Mouse (Mus musculus): Measurements from ENCODE around the gene Gpr137.
A peak's percentile ranks its signal among the peaks of the same experiment; 100 is the strongest.
"Not testable (repeated sequence)": the region's sequence is repeated elsewhere in the genome, so short reads cannot be mapped to it uniquely, and the experiment has no call there.

The Gpr137 gene

DNA sequence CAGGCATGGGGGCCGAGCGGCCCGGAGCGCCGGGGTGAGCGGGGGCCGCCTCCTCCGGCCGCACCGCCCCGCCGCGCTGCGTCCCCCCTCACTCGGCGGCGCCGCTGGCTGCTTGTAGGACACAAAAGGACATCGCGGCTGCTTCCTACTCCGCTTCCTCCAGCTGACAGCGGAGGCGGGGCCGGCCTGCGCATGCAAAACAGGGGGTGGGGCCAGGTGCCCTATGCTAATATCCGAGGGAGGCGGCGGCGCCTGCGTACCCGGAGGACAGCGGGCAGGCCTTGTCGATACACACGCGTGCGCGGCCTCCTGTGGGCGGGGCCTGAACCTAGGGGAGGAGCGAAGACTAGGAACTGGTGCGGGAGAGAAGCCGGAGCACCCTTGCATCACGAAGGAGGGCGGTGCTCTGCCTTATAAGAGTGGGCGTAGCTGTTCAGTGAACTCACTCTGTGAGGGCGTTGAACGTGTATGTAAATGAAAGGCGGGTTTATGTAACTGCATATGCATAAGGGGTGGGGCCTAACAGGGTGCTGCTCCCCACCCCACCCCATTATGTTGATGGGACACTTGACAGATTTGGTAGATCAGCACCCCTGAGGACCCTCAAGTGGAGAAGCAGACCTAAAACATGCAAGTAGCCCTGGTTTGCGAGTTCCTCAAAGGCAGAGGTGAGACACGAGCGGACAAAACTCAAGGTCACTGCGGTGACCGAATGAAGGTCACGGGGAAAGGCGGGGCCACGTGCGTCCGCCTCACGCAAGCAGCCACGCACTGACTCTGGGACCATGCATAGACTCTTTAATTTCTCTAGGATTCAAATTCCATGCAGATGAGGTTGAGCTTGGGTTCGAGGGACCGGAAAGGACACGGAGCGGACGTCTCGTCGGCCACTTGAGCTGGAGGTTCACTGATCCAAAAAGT is 20.4 kb downstream of the Gpr137 start, which contains the start of gene Esrra:
TSS of gene Esrra (minus strand) at position 167 of the 921 bp plus-strand sequence.
- DNase-seq (ENCODE audit: low spot score): peak; percentile 100

DNA sequence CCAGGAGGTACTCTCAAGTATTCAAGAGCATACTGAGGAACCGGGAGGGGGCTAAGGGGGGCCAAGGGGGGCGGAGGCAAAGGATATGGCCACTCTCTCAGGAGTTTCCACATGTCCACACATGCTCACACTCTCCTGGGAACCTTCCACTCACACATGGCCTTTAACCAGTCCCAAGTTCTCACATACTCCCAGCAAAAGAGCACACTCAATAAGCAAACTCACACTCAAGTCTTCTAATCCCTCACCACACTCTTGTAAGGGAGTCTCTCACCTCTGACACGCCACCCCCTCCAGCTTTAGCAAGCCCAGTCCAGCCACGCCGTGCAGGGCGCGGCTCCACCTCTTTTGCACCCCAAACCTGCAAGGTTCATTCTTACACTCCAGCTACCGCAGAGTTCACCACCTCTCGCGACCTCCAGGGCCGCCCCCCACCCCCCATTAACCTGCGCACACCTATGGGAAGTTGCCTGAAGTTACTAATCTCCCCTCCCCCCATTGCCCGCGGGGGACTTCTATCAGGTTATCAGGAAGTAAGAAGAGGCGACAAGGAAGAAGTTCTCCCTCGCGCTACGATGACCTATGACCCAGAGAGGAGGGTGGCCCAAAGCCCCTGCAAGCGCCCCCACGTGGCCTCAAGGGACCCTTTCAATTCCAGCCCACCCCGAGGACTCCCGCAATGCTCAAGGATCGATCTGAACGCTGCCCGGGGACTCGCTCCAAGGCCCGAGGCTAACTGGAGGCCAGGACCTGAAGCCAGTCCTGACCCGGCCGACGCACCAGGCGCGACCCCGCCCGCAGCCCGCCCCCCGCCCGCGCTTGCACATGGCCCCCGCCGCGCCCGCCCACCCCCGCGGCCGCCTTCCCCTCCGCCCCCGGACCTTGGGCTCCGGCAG is 21.3 kb downstream of the Gpr137 start:
- peak; percentile 61 for DNase-seq (ENCODE audit: low spot score)

DNA sequence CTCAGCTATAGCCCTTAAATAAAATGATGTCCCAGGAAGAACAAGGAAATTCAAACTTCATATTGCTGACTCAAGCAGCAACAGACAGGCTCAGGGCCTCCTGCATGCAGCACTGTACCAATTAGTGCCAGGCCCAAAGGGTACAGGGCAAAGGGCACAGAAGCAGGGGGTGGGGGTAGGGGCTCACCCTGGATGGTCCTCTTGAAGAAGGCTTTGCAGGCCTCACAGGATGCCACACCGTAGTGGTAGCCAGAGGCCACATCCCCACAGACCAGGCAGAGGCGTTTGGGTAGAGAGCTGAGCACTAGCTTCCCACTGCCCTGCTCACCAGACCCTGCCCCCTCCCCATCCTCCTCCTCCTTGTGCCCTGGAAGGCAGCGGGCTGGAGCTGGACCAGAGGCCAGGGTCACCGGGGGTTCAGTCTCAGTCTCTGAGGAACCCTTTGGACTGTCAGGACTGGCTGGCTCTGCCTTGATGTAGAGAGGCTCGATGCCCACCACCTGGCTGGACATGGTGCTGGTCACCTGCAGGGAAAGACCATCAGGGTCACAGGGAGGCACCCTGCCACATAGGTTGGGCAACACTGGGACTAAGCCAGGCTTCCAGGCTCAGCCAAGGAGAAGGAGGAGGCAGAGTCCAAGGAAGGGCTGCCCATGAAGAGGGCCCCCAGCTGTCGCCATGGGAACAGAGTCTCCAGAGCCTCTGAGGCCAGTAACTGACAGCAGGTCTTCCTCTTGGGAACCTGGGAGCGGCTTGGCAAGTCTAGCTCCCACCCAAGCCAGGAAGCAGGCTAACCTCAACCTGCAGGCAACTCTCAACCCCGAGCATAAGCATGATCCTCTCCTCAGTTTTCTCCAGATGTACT is 22.2 kb downstream of the Gpr137 start:
- no peak for DNase-seq (ENCODE audit: low spot score)

DNA sequence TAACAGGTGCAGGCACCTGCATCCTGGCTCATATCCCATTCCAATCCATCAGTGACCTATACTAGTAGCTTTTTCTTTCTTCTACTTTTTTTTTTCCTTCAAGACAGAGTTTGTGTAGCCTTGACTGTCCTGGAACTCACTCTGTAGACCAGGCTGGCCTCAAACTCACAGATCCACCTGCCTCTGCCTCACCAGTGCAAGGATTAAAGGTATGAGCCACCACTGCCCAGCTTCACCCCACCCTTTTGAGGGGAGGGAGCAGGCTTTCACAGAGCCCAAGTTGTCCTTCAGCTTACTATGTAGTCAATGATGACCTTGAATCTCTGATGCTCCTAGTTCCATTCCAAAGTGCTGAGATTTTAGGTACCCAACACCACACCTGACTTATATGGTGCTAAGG is 22.8 kb downstream of the Gpr137 start:
- DNase-seq (ENCODE audit: low spot score): no peak

DNA sequence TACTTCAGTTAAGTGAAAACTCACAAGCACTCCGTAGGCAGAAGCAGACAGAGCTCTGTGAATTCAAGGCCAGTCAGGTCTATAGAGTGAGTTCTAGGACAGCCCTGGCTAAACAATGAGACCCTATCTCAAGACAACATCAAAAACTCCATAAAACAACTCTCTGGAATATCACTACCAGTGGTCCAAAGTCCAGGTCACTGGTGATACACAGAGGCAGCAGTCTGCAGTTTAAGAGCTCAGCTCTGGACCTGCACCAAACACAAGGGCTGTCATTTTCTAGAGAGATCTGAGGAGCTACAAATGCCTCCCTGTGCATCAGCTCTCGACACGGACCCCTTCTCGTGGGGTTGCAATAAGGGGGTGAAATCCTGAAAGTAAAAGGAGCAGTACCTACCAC is 24.0 kb downstream of the Gpr137 start:
- no peak for DNase-seq (ENCODE audit: low spot score)

DNA sequence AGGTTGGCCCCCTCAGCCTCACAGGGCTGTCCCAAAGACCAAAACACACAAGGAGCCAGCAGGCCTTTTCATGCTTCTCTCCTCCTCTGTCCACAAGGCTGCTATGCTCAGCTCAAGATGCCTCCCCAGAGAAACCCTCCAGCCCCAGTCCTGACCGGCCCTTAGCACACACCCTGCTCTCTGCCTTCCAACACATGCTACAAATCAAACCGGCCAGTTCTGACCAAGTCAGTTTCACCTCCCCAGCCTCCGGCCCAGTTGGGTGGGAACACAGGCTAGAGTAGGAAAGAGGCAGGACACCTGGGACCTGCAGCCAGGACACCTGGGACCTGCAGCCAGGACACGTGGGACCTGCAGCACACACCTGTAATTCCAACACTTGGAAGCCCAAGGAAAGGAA is 25.8 kb downstream of the Gpr137 start:
- DNase-seq (ENCODE audit: low spot score): no peak

DNA sequence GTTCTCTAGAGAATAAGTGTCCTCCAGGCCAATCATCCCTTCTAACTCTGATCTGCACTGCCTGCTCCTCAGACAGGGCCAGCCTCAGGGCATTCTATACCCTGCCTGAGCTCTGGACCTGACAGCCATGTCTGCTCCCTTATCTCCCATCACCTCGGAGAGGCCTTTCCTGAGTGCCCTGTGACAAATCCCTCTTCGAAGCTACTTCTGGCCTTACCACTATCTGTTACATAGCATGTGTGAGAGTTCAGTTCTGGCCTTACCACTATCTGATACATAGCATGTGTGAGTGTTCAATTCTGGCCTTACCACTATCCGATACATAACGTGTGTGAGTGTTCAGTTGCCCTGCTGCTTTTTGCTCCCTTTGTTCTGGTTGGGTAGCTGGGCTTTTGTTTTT is 27.0 kb downstream of the Gpr137 start:
- no peak for DNase-seq (ENCODE audit: low spot score)

DNA sequence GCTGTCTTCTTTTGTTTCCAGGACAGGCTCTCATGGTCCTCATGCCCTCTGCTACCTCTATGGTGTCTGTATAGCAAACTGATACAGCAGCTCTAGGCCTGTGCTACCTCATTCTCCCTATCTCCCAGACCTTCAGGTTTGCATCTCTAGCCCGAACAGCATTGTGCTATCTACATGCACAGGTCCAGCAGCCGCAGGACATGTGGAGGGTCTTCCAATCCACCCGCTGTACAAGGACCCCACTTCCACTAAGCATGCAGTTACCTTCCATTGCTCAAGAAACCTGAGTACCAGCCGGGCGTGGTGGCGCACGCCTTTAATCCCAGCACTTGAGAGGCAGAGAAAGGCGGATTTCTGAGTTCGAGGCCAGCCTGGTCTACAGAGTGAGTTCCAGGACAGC is 27.7 kb downstream of the Gpr137 start:
- no peak for DNase-seq (ENCODE audit: low spot score)

DNA sequence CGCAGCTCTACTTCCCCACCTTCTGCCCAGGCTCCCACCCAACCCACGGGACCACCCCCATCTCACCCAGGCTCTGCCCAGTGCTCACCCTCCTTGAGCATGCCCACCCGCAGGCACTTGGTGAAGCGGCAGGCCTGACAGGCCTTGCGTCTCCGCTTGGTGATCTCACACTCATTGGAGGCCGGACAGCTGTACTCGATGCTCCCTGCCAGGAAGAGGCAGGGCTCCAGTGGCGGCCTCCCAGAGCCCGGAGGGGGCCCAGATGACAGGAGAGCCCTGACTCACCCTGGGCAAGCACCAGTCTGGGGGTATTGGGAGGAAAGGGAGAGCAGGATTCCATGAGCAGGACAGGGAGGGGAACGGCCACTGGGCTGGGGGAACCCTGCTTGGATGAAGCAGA is 28.3 kb downstream of the Gpr137 start:
- DNase-seq (ENCODE audit: low spot score): no peak

DNA sequence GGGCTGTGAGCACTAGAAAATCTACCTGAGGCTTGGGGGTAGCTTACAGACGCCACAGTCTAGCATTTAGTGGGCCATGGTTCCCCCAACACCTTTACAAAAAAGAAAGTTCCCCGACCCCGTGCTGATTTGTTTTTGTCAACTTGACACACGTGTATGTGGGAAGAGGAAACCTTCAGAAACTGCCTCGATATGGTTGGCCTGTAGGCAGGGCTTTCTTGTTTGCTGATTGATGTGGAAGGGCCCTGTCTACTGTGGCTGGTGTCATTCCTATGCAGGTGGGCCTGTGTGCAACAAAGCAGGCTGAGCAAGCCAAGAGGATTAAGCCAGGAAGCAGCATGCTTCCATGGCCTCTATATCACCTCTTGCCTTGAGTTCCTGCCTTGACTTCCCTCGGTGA is 29.2 kb downstream of the Gpr137 start:
- DNase-seq (ENCODE audit: low spot score): no peak

DNA sequence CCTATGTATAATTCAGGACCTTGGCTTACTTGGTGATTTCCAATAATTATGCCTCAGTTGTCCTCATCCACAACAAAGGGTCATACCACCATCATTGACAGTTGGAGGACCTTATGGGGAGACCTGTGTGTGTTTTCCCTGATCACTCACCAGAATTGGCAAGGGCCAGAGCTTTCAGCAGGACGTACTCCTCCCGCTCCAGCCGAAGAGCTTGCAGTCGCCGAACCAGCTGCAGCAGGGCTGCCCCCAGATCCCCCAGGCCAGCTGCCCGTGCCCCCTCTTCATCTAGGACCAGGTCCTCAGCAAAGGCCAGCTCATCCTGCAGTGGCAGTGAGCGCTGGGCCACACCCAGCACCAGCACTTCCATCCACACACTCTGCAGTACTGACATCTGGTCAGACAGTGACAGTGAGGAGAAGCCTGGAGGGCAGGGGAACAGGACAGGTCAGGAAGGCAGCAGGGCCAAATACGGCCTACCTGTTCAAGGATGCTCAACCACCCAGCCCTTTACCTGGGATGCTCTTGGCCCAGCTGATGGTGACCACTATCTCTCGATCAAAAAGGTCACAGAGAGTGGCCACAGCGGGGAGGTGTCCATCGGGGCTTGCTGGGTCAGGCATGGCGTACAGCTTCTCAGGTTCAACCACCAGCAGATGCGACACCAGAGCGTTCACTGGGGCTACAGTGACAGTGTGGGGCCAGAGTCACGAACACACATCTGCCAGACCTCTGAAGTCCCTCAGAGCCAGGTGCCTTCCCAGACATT is 29.9 kb downstream of the Gpr137 start:
- no peak for DNase-seq (ENCODE audit: low spot score)

DNA sequence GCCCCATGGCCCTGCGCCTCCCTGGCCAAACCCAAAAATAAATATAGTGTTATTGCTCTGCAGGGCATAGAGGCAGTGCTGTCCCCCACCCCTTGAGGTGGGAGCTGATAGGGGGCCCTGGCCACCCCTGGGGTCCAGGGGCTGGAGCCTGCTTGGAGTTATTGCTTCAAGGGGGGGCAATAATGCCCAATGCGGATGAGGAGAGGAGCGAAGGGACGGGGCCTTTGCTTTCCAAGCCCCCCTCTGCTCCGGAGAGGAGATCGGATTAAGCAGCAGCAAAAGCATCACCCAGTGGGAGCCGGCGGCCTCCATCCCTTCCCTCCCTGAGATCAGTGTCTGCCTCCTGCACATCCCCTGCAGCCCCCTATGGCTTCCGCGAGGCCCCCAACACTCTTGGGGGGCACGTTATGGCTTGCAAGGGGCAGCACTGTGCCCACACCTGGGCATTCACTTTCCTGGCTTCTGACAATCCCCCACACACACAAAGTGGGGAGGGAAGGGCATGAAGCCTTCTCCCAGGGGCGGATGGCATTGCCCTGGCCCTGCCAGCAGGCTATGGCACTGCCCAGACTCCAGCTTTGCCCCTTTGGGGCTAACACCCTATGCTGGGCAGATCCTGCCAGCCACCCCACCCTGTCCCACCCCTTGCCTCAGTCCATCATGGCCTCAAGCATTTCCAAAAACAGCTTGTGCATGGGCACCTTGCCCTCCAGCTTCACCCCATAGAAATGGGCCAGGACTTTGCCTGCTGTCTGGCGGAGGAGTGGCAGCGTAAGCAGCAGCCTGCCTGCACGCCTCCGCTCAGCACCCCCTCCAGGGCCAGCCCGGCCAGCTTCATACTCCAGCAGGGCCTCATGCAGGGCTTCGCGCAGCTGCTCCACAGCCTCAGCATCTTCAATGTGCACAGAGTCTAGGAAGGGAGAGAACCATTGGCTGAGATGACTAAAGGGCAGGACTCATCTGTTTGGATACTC is 30.9 kb downstream of the Gpr137 start:
- no peak for DNase-seq (ENCODE audit: low spot score)

DNA sequence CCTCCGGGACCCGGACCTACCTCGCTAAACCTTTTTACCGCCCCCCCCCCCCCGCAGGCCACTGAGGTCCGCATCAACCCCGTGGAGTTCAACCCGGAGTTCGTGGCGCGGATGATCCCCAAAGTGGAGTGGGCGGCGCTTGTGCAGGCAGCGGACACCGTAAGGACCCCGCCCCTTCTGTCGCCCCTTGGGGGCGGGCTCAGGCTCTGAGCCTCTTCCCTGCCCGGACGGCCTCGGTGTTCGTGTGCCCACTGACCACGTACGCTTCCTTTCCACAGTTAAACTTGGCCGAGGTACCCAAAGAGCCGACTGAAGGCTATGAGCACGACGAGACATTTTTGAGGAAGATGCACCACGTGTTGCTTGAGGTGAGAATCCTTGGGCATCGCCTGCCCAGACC is 32.0 kb downstream of the Gpr137 start:
- not testable (repeated sequence) for DNase-seq (ENCODE audit: low spot score)

DNA sequence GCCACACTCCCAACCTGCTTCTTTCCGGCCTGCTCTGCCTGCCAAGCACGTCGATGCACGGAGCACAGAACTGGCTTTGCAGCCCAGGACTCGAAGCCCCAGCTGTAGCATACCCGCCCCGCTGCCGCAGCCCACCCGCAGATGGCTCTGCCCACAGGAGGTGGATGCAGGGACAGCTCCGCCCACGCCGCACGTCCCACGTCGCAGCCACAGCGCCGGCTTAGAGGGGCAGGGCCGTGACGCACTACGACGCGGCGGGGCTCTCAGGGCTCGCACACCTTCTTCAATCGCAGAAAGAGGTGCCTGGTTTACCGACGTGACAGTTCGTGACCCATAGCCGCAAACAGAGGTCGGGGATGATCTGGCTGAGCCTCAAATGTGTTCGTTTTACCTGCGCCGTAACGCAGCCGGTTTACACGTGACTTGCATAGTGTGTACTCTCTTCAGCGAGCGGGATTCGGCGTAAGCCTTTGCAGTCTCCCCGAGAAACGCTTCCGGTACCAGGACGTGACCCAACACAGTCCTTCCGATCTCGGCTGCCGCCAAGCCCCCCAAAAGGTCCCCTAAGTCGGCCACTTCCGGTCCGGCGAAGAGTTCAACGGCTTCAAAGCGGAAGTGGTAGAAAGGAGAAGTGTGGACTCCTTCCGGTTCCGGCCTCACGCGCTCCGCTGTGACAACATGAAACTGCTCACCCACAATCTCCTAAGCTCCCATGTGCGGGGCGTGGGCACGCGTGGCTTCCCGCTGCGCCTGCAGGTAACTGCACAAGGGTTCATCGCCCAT is 32.6 kb downstream of the Gpr137 start, which contains the start of the genes Trmt112 and Prdx5:
TSS of gene Trmt112 (plus strand) at position 192 of the 783 bp plus-strand sequence.
TSS of gene Prdx5 (minus strand) at position 600 of the 783 bp plus-strand sequence.
- DNase-seq (ENCODE audit: low spot score): peak; percentile 94

DNA sequence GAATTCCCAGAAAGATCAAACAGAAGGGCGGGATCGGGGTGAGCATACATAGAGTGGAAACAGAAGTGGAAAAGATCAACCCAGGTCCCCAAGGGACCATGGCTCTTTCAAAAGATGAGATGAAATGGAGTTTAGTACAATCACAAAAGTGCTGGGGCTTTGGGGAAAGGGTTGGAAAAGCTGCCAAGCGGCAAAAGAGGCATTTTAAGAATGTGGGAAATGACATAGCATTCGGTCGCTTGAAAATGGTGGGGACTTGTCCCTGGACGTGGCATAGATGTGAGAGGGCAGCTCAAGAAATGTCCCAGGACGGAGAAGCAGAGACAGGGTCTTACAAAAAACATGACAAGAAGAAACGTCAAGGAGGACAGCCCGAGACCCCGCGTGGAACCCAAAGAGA is 33.3 kb downstream of the Gpr137 start:
- no peak for DNase-seq (ENCODE audit: low spot score)

DNA sequence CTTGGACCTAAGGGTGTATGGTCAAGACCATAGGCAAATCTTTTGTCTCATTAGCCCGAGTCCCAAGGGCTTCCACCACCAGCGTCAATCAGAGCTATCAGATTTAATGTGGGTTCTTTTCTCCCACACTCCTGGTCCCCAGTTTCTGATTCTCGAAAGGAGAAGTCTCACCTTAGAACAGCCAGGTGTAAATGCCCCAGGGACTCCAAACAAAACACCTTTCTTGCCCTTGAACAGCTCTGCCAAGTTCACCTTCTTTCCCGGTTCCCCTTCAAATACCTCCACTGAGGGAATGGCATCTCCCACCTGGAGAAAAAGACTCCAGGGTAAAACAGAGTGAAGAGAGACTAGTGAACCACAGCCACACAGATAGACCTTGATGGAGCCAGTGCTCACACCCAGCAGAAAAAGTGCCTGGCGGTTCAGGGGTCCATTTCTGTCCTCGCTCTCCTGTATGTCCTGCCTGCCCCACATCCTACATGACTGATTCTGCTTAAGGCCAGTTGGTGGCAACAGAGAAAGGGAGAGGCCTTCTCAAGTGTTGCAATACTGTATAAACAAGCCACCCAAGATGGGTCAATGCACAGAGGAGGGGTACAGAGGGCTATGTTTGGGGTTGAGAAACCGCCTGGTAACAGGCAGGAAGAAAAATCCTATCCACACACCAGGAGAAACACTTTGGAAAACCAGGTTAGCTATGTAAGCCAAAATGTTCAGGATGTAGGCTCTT is 34.3 kb downstream of the Gpr137 start:
- no peak for DNase-seq (ENCODE audit: low spot score)

DNA sequence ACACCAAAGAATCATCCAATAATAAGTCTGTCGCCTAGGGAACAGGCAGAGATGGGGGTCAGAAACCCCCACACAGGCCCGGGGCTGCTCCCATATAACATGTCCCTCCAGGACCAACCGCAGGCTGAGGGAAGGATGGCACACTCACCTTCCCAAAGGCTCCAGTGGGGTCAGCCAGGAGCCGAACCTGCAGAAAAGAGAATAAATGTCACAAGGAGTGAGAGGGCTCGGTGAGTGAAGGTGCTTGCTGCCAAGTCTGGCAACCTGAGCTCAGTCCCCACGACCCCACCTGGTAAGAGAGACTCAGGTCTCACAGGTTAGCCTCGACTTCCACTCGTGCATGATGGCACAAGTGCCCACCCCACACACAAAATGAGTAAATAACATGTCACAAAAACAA is 35.2 kb downstream of the Gpr137 start:
- no peak for DNase-seq (ENCODE audit: low spot score)

DNA sequence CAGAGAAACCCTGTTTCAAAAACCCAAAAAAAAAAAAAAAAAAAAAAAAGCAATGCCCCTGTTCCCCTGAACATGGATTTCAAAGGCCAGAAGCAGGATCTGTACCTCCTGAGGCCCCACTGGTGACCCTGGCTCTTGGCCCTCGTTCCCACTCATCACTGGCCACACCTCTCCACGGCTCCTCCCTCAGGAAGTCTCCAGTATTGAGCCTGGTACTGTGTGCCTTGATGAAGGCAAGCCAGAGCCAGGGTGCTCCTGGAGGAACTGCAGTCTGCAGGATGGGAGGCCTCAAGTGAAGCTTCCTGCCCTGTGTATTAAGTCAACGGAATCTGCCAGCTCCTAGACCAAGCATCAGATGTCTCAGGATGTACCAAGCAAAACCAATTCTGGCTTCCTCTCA is 36.1 kb downstream of the Gpr137 start:
- no peak for DNase-seq (ENCODE audit: low spot score)
